In genomic region chr19:53174034-53174433, GRCm38 (mm10) we compare ENCODE assay signal across 17 mouse cellular contexts.
"Had no signal": no experiment of that assay in that cellular context is flagged by ENCODE, and none has a peak within 500 bp of the region (broad histone marks: within the 10 kb centered on the region; RNA-seq: fewer than 3 reads in every experiment).

No protein-coding gene starts in this region.

- DNase-seq: lung, adult 18-20 months; lung, embryonic 14.5 days; lung, postnatal 10 days; lung, postnatal 4 days; midbrain, embryonic 14.5 days; right cerebral cortex, postnatal 14 days; right cerebral cortex, postnatal 4 days; spleen, adult 18-20 months; thymus, adult 18-20 months; thymus, postnatal 14 days; thymus, postnatal 36 days had no signal

- ATAC-seq: midbrain, embryonic 16.5 days had no signal

- H3K4me1 ChIP-seq: midbrain, embryonic 12.5 days; neural tube, embryonic 13.5 days; neural tube, embryonic 15.5 days had no signal

- H3K4me3 ChIP-seq: midbrain, embryonic 12.5 days; myocyte; neural tube, embryonic 13.5 days; neural tube, embryonic 15.5 days had no signal

- H3K9me3 ChIP-seq: midbrain, embryonic 12.5 days; neural tube, embryonic 13.5 days; neural tube, embryonic 15.5 days had no signal

- H3K4me2 ChIP-seq: lung, embryonic 14.5 days; midbrain, embryonic 12.5 days; neural tube, embryonic 13.5 days; neural tube, embryonic 15.5 days had no signal

- H3K36me3 ChIP-seq: midbrain, embryonic 12.5 days; neural tube, embryonic 13.5 days; neural tube, embryonic 15.5 days had no signal

- H3K9ac ChIP-seq: liver, embryonic 14.5 days; lung, embryonic 14.5 days; midbrain, embryonic 12.5 days; neural tube, embryonic 13.5 days; neural tube, embryonic 15.5 days had no signal

- H3K27me3 ChIP-seq: midbrain, embryonic 12.5 days; neural tube, embryonic 13.5 days; neural tube, embryonic 15.5 days had no signal

- H3K27ac ChIP-seq: liver, embryonic 14.5 days; midbrain, embryonic 12.5 days; neural tube, embryonic 13.5 days; neural tube, embryonic 15.5 days had no signal
